Mouse (Mus musculus): ENCODE results near the gene Npc2. TPM values are rescaled to one million over a fixed set of nuclear protein-coding genes. Genes with fewer than 3 reads are reported as not detected.

The Npc2 gene
- polyA plus RNA-seq, 1 experiment from 2014 or later: 53.0 TPM

DNA sequence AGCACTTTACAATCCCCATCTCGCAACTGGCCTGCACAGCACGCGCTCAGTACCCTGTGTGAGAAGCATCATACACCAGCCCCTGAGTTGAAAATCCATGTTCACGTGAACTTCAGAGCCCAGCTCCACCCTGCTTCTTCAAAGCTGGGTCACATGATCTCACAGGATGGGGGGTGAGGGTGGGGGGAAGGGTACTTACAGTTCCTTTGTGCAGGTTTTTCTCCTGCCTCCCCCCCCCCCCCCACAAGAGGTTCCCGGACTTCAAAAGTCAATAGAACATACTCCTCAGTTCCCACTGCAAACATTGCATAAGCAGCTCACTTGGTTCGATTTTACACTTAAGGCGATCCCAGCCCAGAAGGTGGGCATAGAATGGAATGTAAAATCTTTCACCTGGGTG is 3.3 kb downstream of the Npc2 start:
- 89% methylated on average over 7 of the region's 7 CpGs for WGBS
- Histone ChIP-seq H3K4me2 (ENCODE audit: low read length) (no peak overlapping the region), H3K4me1 (ENCODE audit: control insufficient read depth, insufficient read depth, low read length) (peaks cover 21% of the 10 kb centered on the region), H3K27me3 (ENCODE audit: control insufficient read depth, insufficient read depth, low read depth, low read length) (no peaks in the 10 kb centered on the region), H3K36me3 (ENCODE audit: control insufficient read depth, insufficient read depth, low read length) (no peaks in the 10 kb centered on the region), H3K27ac (ENCODE audit: low read length) (no peak overlapping the region), H3K9ac (ENCODE audit: low read depth, low read length) (no peak overlapping the region), H3K4me3 (ENCODE audit: low read depth, low read length) (no peak overlapping the region), H3K9me3 (replicated peaks; ENCODE audit: control insufficient read depth, low read length, poor library complexity, severe bottlenecking) (no peaks in the 10 kb centered on the region)
- no peak for ATAC-seq

DNA sequence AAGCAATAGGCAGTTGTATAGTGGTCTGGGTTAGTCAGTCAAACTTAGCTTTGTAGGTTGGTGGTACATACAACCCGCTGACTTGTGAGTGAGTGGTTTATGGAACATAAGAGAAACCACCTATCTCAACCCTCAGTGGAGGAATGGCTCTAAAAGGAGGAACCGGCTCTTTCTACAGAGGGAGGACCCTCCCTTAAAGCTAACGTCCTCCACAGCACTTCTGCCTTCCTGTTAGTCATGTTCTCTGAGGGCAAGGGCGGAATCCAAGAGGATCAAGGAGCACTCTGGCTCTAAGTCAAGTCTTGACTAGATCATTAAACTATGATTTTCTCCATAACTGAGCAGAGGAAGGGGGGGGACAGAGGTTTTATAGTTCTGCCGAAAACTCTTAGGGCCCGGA is 5.4 kb downstream of the Npc2 start:
- 0 out of 2 replicates have a peak, but pooled peaks cover 3% of the 10 kb centered on the region for H3K36me3 ChIP-seq (ENCODE audit: control insufficient read depth, insufficient read depth, low read length)
- H3K9ac ChIP-seq (ENCODE audit: low read depth, low read length): no peak overlapping the region
- no peak overlapping the region for H3K4me2 ChIP-seq (ENCODE audit: low read length)
- ATAC-seq: no peak
- 93% methylated on average over 6 of the region's 6 CpGs for WGBS
- no peak overlapping the region for H3K27ac ChIP-seq (ENCODE audit: low read length)
- H3K27me3 ChIP-seq (ENCODE audit: control insufficient read depth, insufficient read depth, low read depth, low read length): no peaks in the 10 kb centered on the region
- H3K4me3 ChIP-seq (ENCODE audit: low read depth, low read length): no peak overlapping the region
- H3K9me3 ChIP-seq (replicated peaks; ENCODE audit: control insufficient read depth, low read length, poor library complexity, severe bottlenecking): no peaks in the 10 kb centered on the region
- H3K4me1 ChIP-seq (ENCODE audit: control insufficient read depth, insufficient read depth, low read length): peaks cover 14% of the 10 kb centered on the region

DNA sequence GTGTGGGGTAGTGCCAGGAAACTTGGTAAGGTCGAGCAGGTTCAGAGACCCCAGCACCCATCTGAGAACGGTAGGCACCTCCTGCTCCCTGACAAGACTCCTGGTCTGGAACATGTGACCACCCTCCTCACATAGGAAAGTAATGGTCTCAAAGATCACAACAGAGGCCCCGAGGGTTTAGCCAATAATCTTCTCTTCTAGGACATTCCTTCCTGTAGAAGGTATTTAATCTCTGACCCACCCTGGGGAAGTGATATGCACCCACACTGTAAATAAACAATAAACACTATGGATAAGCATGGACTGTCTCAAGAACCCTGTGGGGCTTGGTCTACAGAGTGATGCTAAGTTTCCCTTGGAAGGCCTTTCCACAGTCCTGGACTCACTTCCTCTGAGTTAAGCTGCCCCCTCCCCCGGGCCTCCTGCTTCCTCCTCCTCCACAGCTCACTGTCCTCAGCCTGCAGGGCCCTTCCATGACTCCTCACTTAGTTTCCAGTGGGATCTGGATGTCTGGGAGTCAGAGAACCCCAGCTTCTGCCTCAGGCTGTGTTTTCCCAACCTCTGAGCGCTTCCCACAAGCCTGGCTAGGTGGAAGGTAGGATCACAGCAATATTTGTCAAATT is 6.7 kb downstream of the Npc2 start:
- 86% methylated on average over 5 of the region's 5 CpGs for WGBS
- H3K4me2 ChIP-seq (ENCODE audit: low read length): no peak overlapping the region
- peaks cover 4% of the 10 kb centered on the region; the same call in 1 of the 2 replicates for H3K4me1 ChIP-seq (ENCODE audit: control insufficient read depth, insufficient read depth, low read length)
- no peaks in the 10 kb centered on the region for H3K9me3 ChIP-seq (replicated peaks; ENCODE audit: control insufficient read depth, low read length, poor library complexity, severe bottlenecking)
- 0 out of 2 replicates have a peak, but pooled peaks cover 6% of the 10 kb centered on the region for H3K36me3 ChIP-seq (ENCODE audit: control insufficient read depth, insufficient read depth, low read length)
- H3K27ac ChIP-seq (ENCODE audit: low read length): no peak overlapping the region
- H3K4me3 ChIP-seq (ENCODE audit: low read depth, low read length): no peak overlapping the region
- ATAC-seq: no peak
- no peak overlapping the region for H3K9ac ChIP-seq (ENCODE audit: low read depth, low read length)
- H3K27me3 ChIP-seq (ENCODE audit: control insufficient read depth, insufficient read depth, low read depth, low read length): no peaks in the 10 kb centered on the region

DNA sequence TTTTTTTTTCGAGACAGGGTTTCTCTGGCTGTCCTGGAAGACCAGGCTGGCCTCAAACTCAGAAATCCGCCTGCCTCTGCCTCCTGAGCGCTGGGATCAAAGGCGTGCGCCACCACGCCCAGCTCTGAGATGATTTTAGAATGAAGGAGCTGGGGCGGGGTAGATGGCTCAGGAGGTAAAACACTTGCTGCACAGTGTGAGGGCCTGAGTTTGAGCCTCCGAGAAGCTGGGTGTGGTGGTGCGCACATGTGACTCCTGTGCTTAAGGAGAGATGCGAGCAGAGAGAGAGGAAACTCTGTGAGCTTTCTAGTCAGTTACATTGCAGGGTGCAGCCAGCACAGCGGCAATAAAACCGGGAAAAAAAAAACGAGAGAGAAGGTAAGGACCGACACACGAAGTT is 7.4 kb downstream of the Npc2 start:
- no peaks in the 10 kb centered on the region for H3K9me3 ChIP-seq (replicated peaks; ENCODE audit: control insufficient read depth, low read length, poor library complexity, severe bottlenecking)
- H3K27ac ChIP-seq (ENCODE audit: low read length): no peak overlapping the region
- 0 out of 2 replicates have a peak, but pooled peaks cover 6% of the 10 kb centered on the region for H3K36me3 ChIP-seq (ENCODE audit: control insufficient read depth, insufficient read depth, low read length)
- ATAC-seq: no peak
- H3K4me2 ChIP-seq (ENCODE audit: low read length): no peak overlapping the region
- no peak overlapping the region for H3K9ac ChIP-seq (ENCODE audit: low read depth, low read length)
- no peaks in the 10 kb centered on the region for H3K27me3 ChIP-seq (ENCODE audit: control insufficient read depth, insufficient read depth, low read depth, low read length)
- 96% methylated on average over 15 of the region's 15 CpGs for WGBS
- H3K4me1 ChIP-seq (ENCODE audit: control insufficient read depth, insufficient read depth, low read length): no peaks in the 10 kb centered on the region
- H3K4me3 ChIP-seq (ENCODE audit: low read depth, low read length): no peak overlapping the region

DNA sequence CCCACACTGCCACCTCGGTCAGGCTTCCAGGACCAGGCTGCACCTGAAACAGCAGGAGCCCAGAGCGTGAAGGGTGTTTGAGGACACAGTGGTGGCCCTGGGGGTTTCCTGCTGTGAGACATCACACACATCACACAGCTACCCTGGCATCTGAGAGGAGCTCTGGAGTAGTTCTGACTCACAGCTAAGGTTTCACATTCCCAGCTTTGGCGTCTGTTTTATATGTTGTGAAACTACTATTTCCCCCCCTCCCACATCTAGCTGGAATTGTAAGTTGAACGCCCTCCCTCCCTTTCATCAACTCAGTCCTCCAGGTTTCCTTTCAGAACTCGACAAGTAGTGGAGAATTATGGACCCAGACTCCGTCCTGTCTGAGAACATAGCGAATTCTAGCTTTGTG is 8.2 kb downstream of the Npc2 start:
- H3K9ac ChIP-seq (ENCODE audit: low read depth, low read length): no peak overlapping the region
- WGBS: 89% methylated on average over 7 of the region's 7 CpGs
- H3K4me1 ChIP-seq (ENCODE audit: control insufficient read depth, insufficient read depth, low read length): no peaks in the 10 kb centered on the region
- H3K4me3 ChIP-seq (ENCODE audit: low read depth, low read length): no peak overlapping the region
- no peak overlapping the region for H3K4me2 ChIP-seq (ENCODE audit: low read length)
- ATAC-seq: no peak
- H3K9me3 ChIP-seq (replicated peaks; ENCODE audit: control insufficient read depth, low read length, poor library complexity, severe bottlenecking): no peaks in the 10 kb centered on the region
- no peaks in the 10 kb centered on the region for H3K27me3 ChIP-seq (ENCODE audit: control insufficient read depth, insufficient read depth, low read depth, low read length)
- H3K27ac ChIP-seq (ENCODE audit: low read length): no peak overlapping the region
- H3K36me3 ChIP-seq (ENCODE audit: control insufficient read depth, insufficient read depth, low read length): 0 out of 2 replicates have a peak, but pooled peaks cover 6% of the 10 kb centered on the region

DNA sequence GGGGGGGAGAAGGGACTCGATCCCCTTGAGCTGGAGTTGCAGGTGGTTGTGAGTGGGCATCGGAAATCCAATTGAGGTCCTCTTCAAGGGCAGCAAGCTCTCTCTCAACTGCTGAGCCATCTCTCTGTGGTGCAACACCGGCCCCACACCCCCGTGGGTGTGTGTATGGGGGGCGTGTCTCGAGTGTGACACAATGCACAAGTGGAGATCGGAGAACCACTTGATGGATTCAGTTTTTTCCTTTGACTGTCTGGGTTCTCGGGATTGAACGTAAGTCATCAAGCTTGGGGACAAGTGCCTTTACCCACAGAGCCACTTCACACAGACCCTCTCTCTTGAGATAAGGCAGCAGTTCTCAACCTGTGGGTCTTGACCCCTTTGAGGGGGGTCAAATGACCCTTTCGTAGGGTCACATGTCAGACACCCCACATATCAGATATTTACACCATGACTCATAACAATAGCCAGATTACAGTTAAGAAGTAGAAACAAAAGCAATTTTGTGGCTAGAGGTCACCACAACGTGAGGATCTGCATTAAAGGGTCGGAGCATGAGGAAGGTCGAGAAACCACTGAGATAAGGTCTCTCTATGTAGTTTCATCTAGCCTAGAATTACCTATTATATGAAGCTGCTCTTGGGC is 9.3 kb downstream of the Npc2 start:
- H3K4me2 ChIP-seq (ENCODE audit: low read length): no peak overlapping the region
- ATAC-seq: no peak
- H3K4me1 ChIP-seq (ENCODE audit: control insufficient read depth, insufficient read depth, low read length): no peaks in the 10 kb centered on the region
- no peak overlapping the region for H3K4me3 ChIP-seq (ENCODE audit: low read depth, low read length)
- no peak overlapping the region for H3K27ac ChIP-seq (ENCODE audit: low read length)
- H3K36me3 ChIP-seq (ENCODE audit: control insufficient read depth, insufficient read depth, low read length): peaks cover 10% of the 10 kb centered on the region; the same call in 1 of the 2 replicates
- 93% methylated on average over 13 of the region's 13 CpGs for WGBS
- H3K9me3 ChIP-seq (replicated peaks; ENCODE audit: control insufficient read depth, low read length, poor library complexity, severe bottlenecking): no peaks in the 10 kb centered on the region
- H3K9ac ChIP-seq (ENCODE audit: low read depth, low read length): no peak overlapping the region
- no peaks in the 10 kb centered on the region for H3K27me3 ChIP-seq (ENCODE audit: control insufficient read depth, insufficient read depth, low read depth, low read length)

DNA sequence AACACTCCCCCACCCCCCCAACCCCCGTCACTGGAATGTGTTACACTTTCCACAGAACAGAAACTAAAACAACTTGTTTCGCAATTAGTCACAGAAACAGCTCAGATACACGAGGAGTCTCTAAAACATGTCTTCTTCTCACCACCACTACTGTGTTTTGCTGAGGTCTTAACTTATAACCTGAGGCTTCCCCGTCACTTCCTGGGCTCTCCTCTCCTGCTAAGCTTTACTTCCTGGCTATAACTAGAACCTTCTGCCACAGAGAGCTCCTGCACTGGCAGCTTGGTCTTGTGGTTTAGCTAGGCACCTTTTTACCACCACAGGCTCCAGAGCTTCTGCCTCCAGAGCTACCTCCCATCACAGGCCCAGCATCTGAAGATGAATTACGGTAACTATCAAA is 10.4 kb downstream of the Npc2 start:
- Histone ChIP-seq H3K27ac (ENCODE audit: low read length) (no peak overlapping the region), H3K4me1 (ENCODE audit: control insufficient read depth, insufficient read depth, low read length) (no peaks in the 10 kb centered on the region), H3K4me2 (ENCODE audit: low read length) (no peak overlapping the region), H3K27me3 (ENCODE audit: control insufficient read depth, insufficient read depth, low read depth, low read length) (no peaks in the 10 kb centered on the region), H3K9me3 (replicated peaks; ENCODE audit: control insufficient read depth, low read length, poor library complexity, severe bottlenecking) (no peaks in the 10 kb centered on the region), H3K9ac (ENCODE audit: low read depth, low read length) (no peak overlapping the region), H3K4me3 (ENCODE audit: low read depth, low read length) (no peak overlapping the region), H3K36me3 (ENCODE audit: control insufficient read depth, insufficient read depth, low read length) (peaks cover 11% of the 10 kb centered on the region; the same call in 1 of the 2 replicates)
- no peak for ATAC-seq
- 97% methylated on average over 5 of the region's 5 CpGs for WGBS

DNA sequence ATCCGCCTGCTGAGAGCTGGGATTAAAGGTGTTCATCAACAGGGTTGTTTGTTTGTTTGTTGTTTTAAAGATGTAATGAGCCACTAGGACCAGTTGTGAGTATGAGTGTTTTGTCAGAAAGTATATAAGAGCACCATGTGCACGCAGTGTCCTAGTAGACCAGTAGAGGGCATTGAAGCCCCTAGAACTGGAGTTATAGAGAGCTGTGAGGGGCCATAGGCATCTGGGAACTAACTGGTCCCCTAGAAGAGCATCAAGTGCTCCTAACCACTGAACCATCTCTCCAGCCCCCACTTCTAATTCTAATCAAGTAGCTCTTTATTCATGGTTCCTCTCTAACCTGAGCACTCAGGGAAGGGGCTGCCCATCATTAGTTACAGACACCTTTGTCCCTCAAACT is 13.9 kb downstream of the Npc2 start:
- H3K9me3 ChIP-seq (replicated peaks; ENCODE audit: control insufficient read depth, low read length, poor library complexity, severe bottlenecking): no peaks in the 10 kb centered on the region
- H3K27me3 ChIP-seq (ENCODE audit: control insufficient read depth, insufficient read depth, low read depth, low read length): no peaks in the 10 kb centered on the region
- H3K4me2 ChIP-seq (ENCODE audit: low read length): no peak overlapping the region
- no peak overlapping the region for H3K9ac ChIP-seq (ENCODE audit: low read depth, low read length)
- 84% methylated on average over 2 of the region's 2 CpGs for WGBS
- H3K27ac ChIP-seq (ENCODE audit: low read length): no peak overlapping the region
- ATAC-seq: no peak
- no peak overlapping the region for H3K4me3 ChIP-seq (ENCODE audit: low read depth, low read length)
- H3K36me3 ChIP-seq (ENCODE audit: control insufficient read depth, insufficient read depth, low read length): peaks cover 15% of the 10 kb centered on the region
- H3K4me1 ChIP-seq (ENCODE audit: control insufficient read depth, insufficient read depth, low read length): 0 out of 2 replicates have a peak, but pooled peaks cover 2% of the 10 kb centered on the region

DNA sequence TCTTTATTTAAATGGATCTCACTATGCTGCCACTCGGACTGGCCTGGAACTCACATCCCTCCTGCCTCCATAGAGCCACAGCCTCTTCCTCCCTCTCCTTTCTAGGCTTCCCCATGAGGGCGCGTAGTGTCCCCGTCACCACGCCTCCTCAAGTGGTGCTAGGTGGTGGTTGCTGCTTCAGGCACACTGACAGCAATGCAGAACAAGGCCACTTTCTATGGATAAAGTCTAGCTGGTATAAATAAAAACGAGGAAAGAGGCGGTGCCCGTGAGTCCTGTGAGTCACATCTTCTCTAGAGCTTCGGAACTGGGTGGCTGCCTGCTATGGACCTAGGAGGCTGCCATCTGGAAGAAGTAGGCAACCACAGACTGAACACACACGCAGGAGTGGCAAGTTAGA is 16.9 kb downstream of the Npc2 start:
- WGBS: 95% methylated on average over 10 of the region's 10 CpGs
- no peaks in the 10 kb centered on the region for H3K9me3 ChIP-seq (replicated peaks; ENCODE audit: control insufficient read depth, low read length, poor library complexity, severe bottlenecking)
- peaks cover 23% of the 10 kb centered on the region for H3K4me1 ChIP-seq (ENCODE audit: control insufficient read depth, insufficient read depth, low read length)
- no peaks in the 10 kb centered on the region for H3K27me3 ChIP-seq (ENCODE audit: control insufficient read depth, insufficient read depth, low read depth, low read length)
- peaks cover 9% of the 10 kb centered on the region for H3K36me3 ChIP-seq (ENCODE audit: control insufficient read depth, insufficient read depth, low read length)
- no peak overlapping the region for H3K9ac ChIP-seq (ENCODE audit: low read depth, low read length)
- no peak overlapping the region for H3K4me3 ChIP-seq (ENCODE audit: low read depth, low read length)
- no peak overlapping the region for H3K4me2 ChIP-seq (ENCODE audit: low read length)
- H3K27ac ChIP-seq (ENCODE audit: low read length): no peak overlapping the region
- no peak for ATAC-seq
